Mouse (Mus musculus): ENCODE data around the gene Rassf6. TPM values are rescaled to one million over a fixed set of nuclear protein-coding genes. Genes with fewer than 3 reads are reported as not detected.

Rassf6 gene
- polyA plus RNA-seq, 1 experiment from 2014 or later = 0.27 TPM

Other genes starting within 250 kb of the Rassf6 start
- gene Alb, start 179.8 kb downstream of the Rassf6 start, polyA plus RNA-seq (2014; fragmentation: Nextera tagmentation; extraction: Ambion mirVana) = not detected in 2 replicates
- not detected in 2 replicates for gene Afp, start 149.9 kb downstream of the Rassf6 start, polyA plus RNA-seq (2014; fragmentation: Nextera tagmentation; extraction: Ambion mirVana)
- not detected in 2 replicates for gene Afm, start 121.7 kb downstream of the Rassf6 start, polyA plus RNA-seq (2014; fragmentation: Nextera tagmentation; extraction: Ambion mirVana)
- not detected in 2 replicates for gene 5830473C10Rik, start 79.5 kb downstream of the Rassf6 start, polyA plus RNA-seq (2014; fragmentation: Nextera tagmentation; extraction: Ambion mirVana)
- 0.11 and 0.26 TPM in 2 replicates for gene Cxcl5, start 118.7 kb upstream of the Rassf6 start, polyA plus RNA-seq (2014; fragmentation: Nextera tagmentation; extraction: Ambion mirVana)
- gene Ppbp, start 127.9 kb upstream of the Rassf6 start, polyA plus RNA-seq (2014; fragmentation: Nextera tagmentation; extraction: Ambion mirVana) = 16.5 and 19.5 TPM in 2 replicates
- gene Pf4, start 131.8 kb upstream of the Rassf6 start, polyA plus RNA-seq (2014; fragmentation: Nextera tagmentation; extraction: Ambion mirVana) = 85.1 and 96.3 TPM in 2 replicates
- not detected in 2 replicates for gene Cxcl3, start 145.4 kb upstream of the Rassf6 start, polyA plus RNA-seq (2014; fragmentation: Nextera tagmentation; extraction: Ambion mirVana)
- gene Cxcl15, start 153.9 kb upstream of the Rassf6 start, polyA plus RNA-seq (2014; fragmentation: Nextera tagmentation; extraction: Ambion mirVana) = not detected in 2 replicates